Mouse (Mus musculus) right cerebral cortex, adult 2 months (tissue): Measurements from ENCODE around the gene Olfr539.
"Not testable (repeated sequence)": the region's sequence is repeated elsewhere in the genome, so short reads cannot be mapped to it uniquely, and the experiment has no call there.

Experiments used
- DNase-seq, 2 experiments: peaks; one replicate each; pipeline ENCODE4 v3.0.0; 2021 to 2022; ENCODE audit warnings: low spot score in 2 of 2

Gene Olfr539

GRCm38 (mm10) chr7:140659630-140660029, at the start of gene Olfr539:
TSS of gene Olfr539 (plus strand) at chr7:140659930.
- no peak for DNase-seq

DNA sequence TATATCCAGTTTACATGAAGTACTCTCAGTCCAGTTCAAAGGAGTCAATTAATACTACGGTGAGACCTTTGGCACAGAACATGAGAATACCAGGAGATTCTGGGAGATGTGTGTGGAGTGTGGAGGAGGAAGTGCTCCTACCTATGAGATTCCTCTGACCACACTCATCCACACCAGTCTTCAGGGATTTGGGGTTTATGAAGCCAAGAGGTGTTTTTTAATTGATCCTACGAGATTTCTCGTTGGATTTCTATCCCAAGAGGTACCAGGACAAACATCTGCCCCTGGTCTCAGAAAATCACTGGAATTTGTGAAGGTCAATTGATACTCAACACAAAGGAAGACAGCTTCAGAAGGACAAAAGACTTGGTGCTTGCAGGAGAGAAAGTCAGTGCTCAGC, 31.1 kb upstream of the Olfr539 start, which contains the start of gene Olfr61:
Gene Olfr61 (plus strand): TSS at position 301 of the 400 bp plus-strand sequence.
- DNase-seq, result not testable (repeated sequence)

- no peak for DNase-seq
Observed at GRCm38 (mm10) chr7:140630559-140630958, 29.2 kb upstream of the Olfr539 start.

DNA sequence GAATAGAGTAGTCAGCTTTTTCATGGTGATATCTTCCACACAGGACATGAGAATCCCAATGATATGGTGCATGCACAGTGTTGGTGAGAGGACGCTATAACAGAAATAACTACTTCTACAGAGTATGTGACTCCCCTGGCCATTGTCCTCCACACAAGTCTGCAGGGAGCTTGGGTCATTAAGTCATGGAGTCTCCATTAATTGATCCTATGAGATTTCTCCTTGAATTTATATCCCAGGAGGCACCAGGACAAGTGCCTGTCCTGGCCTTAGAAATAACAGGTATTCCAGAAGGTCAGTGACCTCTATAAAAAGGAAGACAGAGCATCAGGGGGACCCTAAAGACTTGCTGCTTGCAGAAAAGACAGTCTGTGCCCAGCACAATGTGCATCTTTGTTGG, 13.6 kb upstream of the Olfr539 start, which contains the start of gene Olfr53:
Gene Olfr53 (plus strand): TSS at position 301 of the 400 bp plus-strand sequence.
- no peak for DNase-seq

GRCm38 (mm10) chr7:140670693-140671092, 11.0 kb downstream of the Olfr539 start:
- DNase-seq, result not testable (repeated sequence)

DNA sequence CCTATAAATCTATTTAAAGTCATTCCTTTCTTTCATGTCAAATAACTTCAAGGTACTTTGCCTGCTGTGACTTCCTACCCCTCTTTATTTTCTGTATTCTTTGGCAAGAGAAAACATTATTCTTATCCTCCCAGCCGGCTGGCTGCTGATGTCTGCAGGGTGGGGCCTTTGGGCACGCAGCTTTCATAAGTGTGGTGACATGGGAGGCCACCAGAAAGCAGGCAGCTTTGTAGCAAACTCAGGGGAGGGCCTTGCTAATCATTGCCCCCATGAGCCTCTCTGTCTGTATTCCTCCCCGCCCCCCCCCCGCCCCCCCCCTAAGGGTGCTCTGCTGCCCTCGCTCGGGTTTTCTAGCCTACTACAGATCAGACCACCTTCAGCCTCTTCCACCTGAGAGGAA, 16.1 kb downstream of the Olfr539 start:
- DNase-seq, result no peak

DNA sequence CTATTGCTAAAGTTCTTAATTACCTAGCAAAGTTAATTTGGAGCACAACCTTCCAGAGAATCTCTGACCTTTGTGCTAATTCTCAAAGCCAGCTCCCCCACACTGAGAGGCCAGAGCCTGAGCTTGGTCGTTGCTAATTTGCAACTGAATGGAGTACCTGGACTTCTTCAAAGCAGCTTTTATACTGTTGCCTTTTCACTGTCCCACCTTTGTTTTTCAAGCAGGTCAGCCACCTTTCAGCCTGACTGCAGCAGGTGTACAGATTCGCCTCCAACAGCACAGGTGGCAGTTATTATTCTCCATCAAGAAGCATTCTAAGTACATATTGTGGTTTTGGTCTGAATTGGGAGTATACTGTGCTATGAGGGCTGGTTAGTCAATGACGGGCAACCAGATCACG, 19.9 kb downstream of the Olfr539 start:
- not testable (repeated sequence) for DNase-seq

- no peak for DNase-seq
Observed at GRCm38 (mm10) chr7:140681651-140682050, 21.9 kb downstream of the Olfr539 start, which contains the start of gene Olfr45. TSS of gene Olfr45 (plus strand) at chr7:140681951.

- DNase-seq, result no peak
Observed at GRCm38 (mm10) chr7:140696967-140697366, 37.2 kb downstream of the Olfr539 start, which contains the start of gene Olfr541. TSS of gene Olfr541 (plus strand) at chr7:140697267.

- DNase-seq, result no peak
Observed at GRCm38 (mm10) chr7:140706348-140706747, 46.6 kb downstream of the Olfr539 start.

DNA sequence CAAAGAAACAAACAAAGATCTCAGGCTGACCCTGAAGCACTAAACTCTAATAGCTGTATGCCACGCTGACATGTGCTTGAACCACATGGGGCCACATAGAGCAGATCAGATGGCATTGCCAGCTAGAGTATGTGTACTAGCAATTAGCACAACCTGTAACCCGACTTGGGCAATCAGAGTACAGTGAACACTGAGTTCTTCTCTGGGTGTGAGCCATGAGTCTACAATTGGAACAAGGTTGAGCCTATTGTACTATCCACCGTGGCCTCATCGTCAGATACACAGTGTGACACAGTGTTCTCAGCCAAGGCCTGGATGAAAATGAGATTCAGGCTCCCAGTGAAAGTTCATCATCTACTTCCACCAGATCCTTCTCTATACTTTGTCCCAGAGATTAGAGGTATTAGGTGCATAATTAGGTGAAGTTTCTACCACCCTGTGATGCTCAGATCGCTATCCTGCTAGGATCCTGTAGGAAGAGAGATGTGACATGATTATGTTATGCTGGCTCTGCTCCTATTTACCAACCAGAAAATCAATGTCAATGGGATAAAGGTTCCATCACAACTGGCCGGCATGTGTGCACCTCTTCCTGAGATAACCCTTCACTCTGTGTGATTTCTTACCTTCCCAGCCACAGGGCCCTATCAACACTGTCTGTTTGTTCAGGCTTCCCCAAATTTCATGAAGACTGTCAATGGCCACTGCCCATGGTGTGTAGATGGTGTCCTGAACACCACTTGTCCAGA, 48.0 kb downstream of the Olfr539 start:
- DNase-seq, result no peak

- DNase-seq, result no peak
Observed at GRCm38 (mm10) chr7:140717155-140718055, 57.7 kb downstream of the Olfr539 start.

- DNase-seq, result no peak
Observed at GRCm38 (mm10) chr7:140721095-140721494, 61.4 kb downstream of the Olfr539 start.

- no peak for DNase-seq
Observed at GRCm38 (mm10) chr7:140725558-140725957, 65.8 kb downstream of the Olfr539 start.
